Mouse (Mus musculus): Measurements from ENCODE around the gene Umod.

The Umod gene

GRCm38 (mm10) chr7:119479256-119479655 lies at the start of gene Umod:
Gene Umod, minus strand, starts transcription at chr7:119479282.
- DNase-seq, result no peak

- DNase-seq, result no peak
Measured at GRCm38 (mm10) chr7:119528617-119529016, 49.5 kb upstream of the Umod start.

GRCm38 (mm10) chr7:119527548-119527947 lies 48.5 kb upstream of the Umod start:
- no peak for DNase-seq

GRCm38 (mm10) chr7:119527135-119527534 lies 48.1 kb upstream of the Umod start:
- DNase-seq, result no peak

GRCm38 (mm10) chr7:119526486-119526885 lies 47.4 kb upstream of the Umod start:
- no peak for DNase-seq

- no peak for DNase-seq
Measured at GRCm38 (mm10) chr7:119525881-119526281, 46.8 kb upstream of the Umod start.

- DNase-seq, result no peak
Measured at GRCm38 (mm10) chr7:119523389-119523788, 44.3 kb upstream of the Umod start, which contains the start of gene Pdilt. Gene Pdilt, minus strand, starts transcription at chr7:119523489.

- no peak for DNase-seq
Measured at GRCm38 (mm10) chr7:119522385-119522784, 43.3 kb upstream of the Umod start.

GRCm38 (mm10) chr7:119521816-119522215 lies 42.7 kb upstream of the Umod start:
- no peak for DNase-seq

GRCm38 (mm10) chr7:119519654-119520053 lies 40.6 kb upstream of the Umod start:
- DNase-seq, result peak; percentile 69

- no peak for DNase-seq
Measured at GRCm38 (mm10) chr7:119519163-119519562, 40.1 kb upstream of the Umod start, which contains the start of gene Acsm5. Gene Acsm5, plus strand, starts transcription at chr7:119519463.

- no peak for DNase-seq
Measured at GRCm38 (mm10) chr7:119516272-119516558, 37.1 kb upstream of the Umod start.

- DNase-seq, result peak; percentile 61
Measured at GRCm38 (mm10) chr7:119515492-119516271, 36.6 kb upstream of the Umod start.

- peak; percentile 65 for DNase-seq
Measured at GRCm38 (mm10) chr7:119513056-119513455, 34.0 kb upstream of the Umod start.

GRCm38 (mm10) chr7:119511143-119511542 lies 32.1 kb upstream of the Umod start:
- DNase-seq, result no peak

- no peak for DNase-seq
Measured at GRCm38 (mm10) chr7:119490041-119490780, 11.1 kb upstream of the Umod start.

- DNase-seq, result no peak
Measured at GRCm38 (mm10) chr7:119486683-119487082, 7.6 kb upstream of the Umod start.

- no peak for DNase-seq
Measured at GRCm38 (mm10) chr7:119484154-119484553, 5.1 kb upstream of the Umod start.

GRCm38 (mm10) chr7:119476500-119477389 lies 2.3 kb downstream of the Umod start:
- peak; percentile 39 for DNase-seq

GRCm38 (mm10) chr7:119459185-119459584 lies 19.9 kb downstream of the Umod start, which contains the start of gene Gp2:
Gene Gp2, minus strand, starts transcription at chr7:119459285.
- DNase-seq, result no peak

- no peak for DNase-seq
Measured at GRCm38 (mm10) chr7:119454192-119454591, 24.9 kb downstream of the Umod start.

- DNase-seq, result no peak
Measured at GRCm38 (mm10) chr7:119443849-119444248, 35.2 kb downstream of the Umod start.

GRCm38 (mm10) chr7:119441938-119442337 lies 37.1 kb downstream of the Umod start:
- no peak for DNase-seq

Measured in retina, postnatal 1 day (tissue).